Mouse (Mus musculus): ENCODE data around the gene Hpd. TPM values are rescaled to one million over a fixed set of nuclear protein-coding genes. Genes with fewer than 3 reads are reported as not detected.

Hpd gene
- polyA plus RNA-seq (2012; rRNA removed) = 450 and 531 TPM in 2 replicates

GRCm38 (mm10) chr5:123182651-123183050 lies at the start of gene Hpd:
Gene Hpd (minus strand): TSS chr5:123182727.

DNA sequence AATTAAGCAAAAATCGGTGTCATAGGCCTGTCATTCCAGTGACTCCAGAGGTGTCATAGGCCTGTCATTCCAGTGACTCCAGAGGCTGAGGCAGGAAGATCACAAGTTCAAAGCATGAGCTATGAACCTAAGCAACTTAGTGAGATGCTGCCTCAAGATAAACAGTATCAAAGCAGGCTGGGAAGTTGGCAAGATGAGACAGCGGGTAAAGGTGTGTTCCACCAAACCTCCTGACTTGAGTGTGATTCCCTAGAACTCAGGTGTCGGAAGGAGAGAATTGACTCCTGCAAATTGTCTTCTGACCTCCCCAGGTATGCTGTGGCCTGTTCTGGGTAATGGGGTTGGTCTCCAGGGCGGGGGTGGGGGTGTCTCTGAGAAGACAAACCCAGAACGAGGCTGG lies 13.2 kb downstream of the Hpd start, which contains the start of gene Psmd9:
Gene Psmd9, plus strand, starts transcription at position 130 of the 400 bp plus-strand sequence.

DNA sequence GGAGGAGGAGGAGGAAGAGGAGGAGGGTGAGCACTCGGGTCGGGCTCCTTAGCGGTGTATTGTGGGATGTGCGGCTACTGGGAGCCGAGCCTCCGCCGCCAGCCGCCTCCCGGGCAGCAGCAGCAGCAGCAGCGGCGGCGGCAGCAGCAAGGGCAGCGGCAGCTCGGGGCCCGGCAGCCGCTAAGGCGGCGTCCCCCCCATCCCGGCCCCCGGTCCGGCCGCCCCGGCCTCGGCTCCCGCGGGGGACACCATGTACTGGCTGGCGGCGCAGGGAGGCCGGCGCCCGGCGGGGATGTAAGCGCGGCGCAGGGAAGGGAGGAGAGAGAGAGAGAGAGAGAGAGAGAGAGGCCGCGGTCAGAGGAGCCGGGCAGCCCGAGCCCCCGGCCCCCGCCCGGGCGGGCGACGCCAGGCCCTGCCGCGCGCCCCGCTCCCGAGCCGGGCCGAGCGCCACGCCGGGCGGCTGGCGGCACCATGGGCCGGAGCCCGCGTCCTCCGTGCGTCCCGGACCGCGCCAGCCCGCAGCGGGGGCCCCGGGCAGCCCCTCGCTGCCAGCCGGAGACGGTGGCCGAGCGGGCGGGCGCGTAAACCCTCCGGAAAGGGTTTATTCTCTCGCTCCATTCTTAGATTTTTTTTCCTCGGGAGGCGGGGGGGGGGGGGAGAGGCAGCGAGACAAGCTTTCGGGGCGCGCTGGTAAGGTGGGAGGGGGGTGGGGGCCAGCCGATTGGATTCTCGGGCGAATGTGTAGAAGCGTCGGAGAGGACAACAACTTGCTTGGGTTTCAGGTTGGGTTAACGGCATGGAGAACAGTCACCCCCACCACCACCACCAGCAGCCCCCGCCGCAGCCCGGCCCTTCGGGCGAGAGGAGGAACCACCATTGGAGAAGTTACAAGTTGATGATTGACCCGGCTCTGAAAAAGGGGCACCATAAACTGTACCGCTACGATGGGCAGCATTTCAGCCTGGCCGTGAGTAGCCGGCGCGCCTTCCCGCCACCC lies 40.1 kb downstream of the Hpd start, which contains the start of gene Setd1b:
Gene Setd1b, plus strand, starts transcription at position 33 of the 997 bp plus-strand sequence.

GRCm38 (mm10) chr5:123132308-123133071 lies 50.0 kb downstream of the Hpd start, which contains the start of gene Rhof:
Gene Rhof (minus strand): TSS chr5:123132692.

Other genes starting within 250 kb of the Hpd start
- gene Kdm2b, start 192.9 kb downstream of the Hpd start, polyA plus RNA-seq (2012; rRNA removed) = 6.8 and 8.8 TPM in 2 replicates
- gene Orai1, start 167.7 kb downstream of the Hpd start, polyA plus RNA-seq (2012; rRNA removed) = 12.0 and 13.9 TPM in 2 replicates
- gene Morn3, start 135.7 kb downstream of the Hpd start, polyA plus RNA-seq (2012; rRNA removed) = not detected in 2 replicates
- gene Tmem120b, start 114.3 kb downstream of the Hpd start, polyA plus RNA-seq (2012; rRNA removed) = 10.7 and 11.3 TPM in 2 replicates
- gene Rhof, start 50.0 kb downstream of the Hpd start, polyA plus RNA-seq (2012; rRNA removed) = 1.8 and 1.9 TPM in 2 replicates
- gene Setd1b, start 40.5 kb downstream of the Hpd start, polyA plus RNA-seq (2012; rRNA removed) = 1.6 and 2.0 TPM in 2 replicates
- gene Psmd9, start 13.3 kb downstream of the Hpd start, polyA plus RNA-seq (2012; rRNA removed) = 36.6 and 39.3 TPM in 2 replicates
- 0.26 and 0.31 TPM in 2 replicates for gene Wdr66, start 69.4 kb upstream of the Hpd start, polyA plus RNA-seq (2012; rRNA removed)
- 5.2 and 5.3 TPM in 2 replicates for gene Bcl7a, start 161.1 kb upstream of the Hpd start, polyA plus RNA-seq (2012; rRNA removed)
- gene Mlxip, start 212.1 kb upstream of the Hpd start, polyA plus RNA-seq (2012; rRNA removed) = 5.1 and 6.5 TPM in 2 replicates